15 mouse cellular contexts compared by ENCODE assay signal in the genomic region with DNA sequence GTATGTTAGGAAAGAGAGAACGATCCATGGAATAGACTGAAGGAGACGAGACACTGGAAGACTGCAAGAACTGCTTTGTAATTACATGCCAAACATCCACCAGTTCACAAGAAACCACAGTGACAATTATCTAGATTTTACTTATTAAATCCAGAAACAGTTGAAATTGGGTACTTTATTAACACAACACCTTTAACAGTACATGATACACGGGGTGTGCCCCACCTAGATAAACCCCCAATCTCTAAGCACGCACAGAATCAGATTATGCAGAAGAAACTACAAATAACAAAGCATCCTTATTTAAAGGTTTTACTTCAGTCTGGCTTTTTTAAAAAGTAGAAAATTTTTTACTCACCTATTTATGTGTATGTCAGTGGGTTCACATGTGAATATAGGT.
"Had no signal": no experiment of that assay in that cellular context is flagged by ENCODE, and none has a peak within 500 bp of the region (broad histone marks: within the 10 kb centered on the region; RNA-seq: fewer than 3 reads in every experiment).

No protein-coding gene starts in this region.

- H3K9ac ChIP-seq: neural tube, embryonic 15.5 days; stomach, embryonic 15.5 days had no signal

- H3K4me3 ChIP-seq: neural tube, embryonic 15.5 days; stomach, embryonic 15.5 days had no signal

- H3K27me3 ChIP-seq: neural tube, embryonic 15.5 days; stomach, embryonic 15.5 days had no signal

- H3K36me3 ChIP-seq: neural tube, embryonic 15.5 days; stomach, embryonic 15.5 days had no signal

- H3K9me3 ChIP-seq: neural tube, embryonic 15.5 days; stomach, embryonic 15.5 days had no signal

- H3K4me1 ChIP-seq: stomach, embryonic 15.5 days had no signal

- H3K27ac ChIP-seq: neural tube, embryonic 15.5 days; stomach, embryonic 15.5 days; stomach, postnatal 0 days had no signal

- DNase-seq: retina, postnatal 1 day; right cerebral cortex, adult 18-20 months; right cerebral cortex, postnatal 14 days; right cerebral cortex, postnatal 25 days; right cerebral cortex, postnatal 4 days; spleen, adult 18-20 months; thymus, adult 18-20 months; thymus, adult 2 months; thymus, postnatal 14 days; thymus, postnatal 25 days; thymus, postnatal 36 days; thymus, postnatal 4 days had no signal

- H3K4me2 ChIP-seq: neural tube, embryonic 15.5 days; stomach, embryonic 15.5 days had no signal
